Mouse (Mus musculus): ENCODE results near the gene Skp1a. TPM values are rescaled to one million over a fixed set of nuclear protein-coding genes. Genes with fewer than 3 reads are reported as not detected.
"Not testable (repeated sequence)": the region's sequence is repeated elsewhere in the genome, so short reads cannot be mapped to it uniquely, and the experiment has no call there.

Gene Skp1a
- polyA plus RNA-seq (2015; fragmentation: Nextera tagmentation; extraction: Ambion mirVana), result 605 and 624 TPM in 2 replicates

GRCm38 (mm10) chr11:52231606-52232541, at the start of gene Skp1a:
Gene Skp1a, plus strand, starts transcription at chr11:52231995.
- ATAC-seq, result peak; percentile 82
- Histone ChIP-seq H3K4me3 (ENCODE audit: low read depth, low read length) (peak within 1 kb of the TSS; percentile 98), H3K4me1 (replicated peaks; ENCODE audit: control insufficient read depth, insufficient read depth, low read length) (no peaks in the 10 kb centered on the region; the same call in 1 of the 2 replicates), H3K4me2 (replicated peaks; ENCODE audit: low read depth) (peak within 1 kb of the TSS; percentile 63), H3K27ac (ENCODE audit: low read depth, low read length) (peak within 1 kb of the TSS; percentile 97), H3K27me3 (replicated peaks; ENCODE audit: control insufficient read depth, insufficient read depth, low read length) (no peaks in the 10 kb centered on the region), H3K36me3 (ENCODE audit: control insufficient read depth, insufficient read depth) (no peaks in the 10 kb centered on the region; the same call in 1 of the 2 replicates), H3K9ac (ENCODE audit: low read depth, low read length) (peak within 1 kb of the TSS; percentile 99), H3K9me3 (ENCODE audit: control insufficient read depth) (no peaks in the 10 kb centered on the region)
- TF ChIP-seq CTCF (IDR thresholded peaks at IDR 0.05; ENCODE audit: low read depth), result no peak
- under 1% methylated on average over 87 of the region's 87 CpGs for WGBS

- not testable (repeated sequence) for H3K4me3 ChIP-seq (ENCODE audit: low read depth, low read length); H3K36me3 ChIP-seq (ENCODE audit: control insufficient read depth, insufficient read depth); H3K4me2 ChIP-seq (replicated peaks; ENCODE audit: low read depth); H3K27me3 ChIP-seq (replicated peaks; ENCODE audit: control insufficient read depth, insufficient read depth, low read length); H3K4me1 ChIP-seq (replicated peaks; ENCODE audit: control insufficient read depth, insufficient read depth, low read length); ATAC-seq; H3K9ac ChIP-seq (ENCODE audit: low read depth, low read length); H3K27ac ChIP-seq (ENCODE audit: low read depth, low read length); H3K9me3 ChIP-seq (ENCODE audit: control insufficient read depth)
- WGBS, result 86% methylated on average over 8 of the region's 8 CpGs
Observed at GRCm38 (mm10) chr11:52196496-52197023, 35.2 kb upstream of the Skp1a start.

- H3K4me2 ChIP-seq (replicated peaks; ENCODE audit: low read depth), result no peak within 1 kb of the TSS
- TF ChIP-seq CTCF (IDR thresholded peaks at IDR 0.05; ENCODE audit: low read depth), result no peak
- H3K36me3 ChIP-seq (ENCODE audit: control insufficient read depth, insufficient read depth), result no peaks in the 10 kb centered on the region
- H3K4me1 ChIP-seq (replicated peaks; ENCODE audit: control insufficient read depth, insufficient read depth, low read length), result no peaks in the 10 kb centered on the region
- H3K9ac ChIP-seq (ENCODE audit: low read depth, low read length), result no peak within 1 kb of the TSS
- no peak within 1 kb of the TSS for H3K4me3 ChIP-seq (ENCODE audit: low read depth, low read length)
- H3K27ac ChIP-seq (ENCODE audit: low read depth, low read length), result no peak within 1 kb of the TSS
- H3K9me3 ChIP-seq (ENCODE audit: control insufficient read depth), result no peaks in the 10 kb centered on the region
- H3K27me3 ChIP-seq (replicated peaks; ENCODE audit: control insufficient read depth, insufficient read depth, low read length), result no peaks in the 10 kb centered on the region
- ATAC-seq, result no peak
Observed at GRCm38 (mm10) chr11:52213887-52214286, 17.9 kb upstream of the Skp1a start, which contains the start of gene Olfr1371. Gene Olfr1371, minus strand, starts transcription at chr11:52213987.

- peak; percentile 94 for TF ChIP-seq CTCF (IDR thresholded peaks at IDR 0.05; ENCODE audit: low read depth)
- Histone ChIP-seq H3K4me1 (replicated peaks; ENCODE audit: control insufficient read depth, insufficient read depth, low read length) (no peaks in the 10 kb centered on the region), H3K36me3 (ENCODE audit: control insufficient read depth, insufficient read depth) (no peaks in the 10 kb centered on the region), H3K9me3 (ENCODE audit: control insufficient read depth) (no peaks in the 10 kb centered on the region), H3K4me2 (replicated peaks; ENCODE audit: low read depth) (peak overlapping the region; percentile 40; the same call in 1 of the 2 replicates), H3K4me3 (ENCODE audit: low read depth, low read length) (no peak overlapping the region), H3K27ac (ENCODE audit: low read depth, low read length) (no peak overlapping the region), H3K9ac (ENCODE audit: low read depth, low read length) (no peak overlapping the region), H3K27me3 (replicated peaks; ENCODE audit: control insufficient read depth, insufficient read depth, low read length) (no peaks in the 10 kb centered on the region)
- no peak for ATAC-seq
- WGBS, result 5% methylated on average over 4 of the region's 4 CpGs
Observed at GRCm38 (mm10) chr11:52220282-52220681, 11.5 kb upstream of the Skp1a start.

GRCm38 (mm10) chr11:52221921-52222320, 9.9 kb upstream of the Skp1a start:
- H3K9me3 ChIP-seq (ENCODE audit: control insufficient read depth); H3K4me1 ChIP-seq (replicated peaks; ENCODE audit: control insufficient read depth, insufficient read depth, low read length); H3K36me3 ChIP-seq (ENCODE audit: control insufficient read depth, insufficient read depth); ATAC-seq; H3K9ac ChIP-seq (ENCODE audit: low read depth, low read length); H3K27ac ChIP-seq (ENCODE audit: low read depth, low read length); H3K27me3 ChIP-seq (replicated peaks; ENCODE audit: control insufficient read depth, insufficient read depth, low read length); H3K4me3 ChIP-seq (ENCODE audit: low read depth, low read length); H3K4me2 ChIP-seq (replicated peaks; ENCODE audit: low read depth): not testable (repeated sequence)
- 87% methylated on average over 6 of the region's 6 CpGs for WGBS

- Histone ChIP-seq H3K27ac (ENCODE audit: low read depth, low read length) (no peak overlapping the region), H3K4me1 (replicated peaks; ENCODE audit: control insufficient read depth, insufficient read depth, low read length) (no peaks in the 10 kb centered on the region), H3K27me3 (replicated peaks; ENCODE audit: control insufficient read depth, insufficient read depth, low read length) (no peaks in the 10 kb centered on the region), H3K4me3 (ENCODE audit: low read depth, low read length) (no peak overlapping the region), H3K4me2 (replicated peaks; ENCODE audit: low read depth) (no peak overlapping the region), H3K9me3 (ENCODE audit: control insufficient read depth) (no peaks in the 10 kb centered on the region), H3K36me3 (ENCODE audit: control insufficient read depth, insufficient read depth) (no peaks in the 10 kb centered on the region), H3K9ac (ENCODE audit: low read depth, low read length) (no peak overlapping the region)
- ATAC-seq, result no peak
- TF ChIP-seq CTCF (IDR thresholded peaks at IDR 0.05; ENCODE audit: low read depth), result peak; percentile 72
- WGBS, result 73% methylated on average over 6 of the region's 6 CpGs
Observed at GRCm38 (mm10) chr11:52222891-52223290, 8.9 kb upstream of the Skp1a start.

Measured in intestine, postnatal 0 days (tissue).